In the genomic region with DNA sequence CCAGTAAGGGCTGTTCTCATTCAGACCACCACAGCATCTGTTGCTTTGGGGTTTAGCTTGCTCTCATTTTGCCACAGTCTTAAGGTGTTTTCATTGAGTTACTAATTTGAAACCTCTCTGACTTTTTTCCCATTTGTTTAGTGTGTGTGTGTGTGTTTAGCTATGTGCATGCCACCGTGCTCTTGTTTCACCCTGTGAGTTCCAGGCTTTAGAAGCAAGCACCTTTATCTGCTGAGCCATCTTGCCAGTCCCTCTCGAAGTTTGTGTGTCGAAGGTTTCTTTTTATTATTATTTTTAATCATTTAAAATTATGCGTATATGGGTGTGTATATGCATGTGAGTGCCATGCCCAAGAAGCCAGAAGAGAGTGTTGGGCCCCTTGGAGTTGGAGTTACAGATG, we compare ENCODE assay signal across 16 mouse cellular contexts.
"Had no signal": no experiment of that assay in that cellular context is flagged by ENCODE, and none has a peak within 500 bp of the region (broad histone marks: within the 10 kb centered on the region; RNA-seq: fewer than 3 reads in every experiment).

No protein-coding gene starts in this region.

- H3K4me1 ChIP-seq: stomach, embryonic 15.5 days had no signal

- H3K36me3 ChIP-seq: neural tube, embryonic 12.5 days; neural tube, embryonic 13.5 days; neural tube, embryonic 15.5 days had no signal

- DNase-seq: retina, postnatal 1 day; right cerebral cortex, adult 18-20 months; right cerebral cortex, postnatal 14 days; right cerebral cortex, postnatal 25 days; right cerebral cortex, postnatal 4 days; spleen, adult 18-20 months; thymus, adult 18-20 months; thymus, adult 2 months; thymus, postnatal 14 days; thymus, postnatal 25 days; thymus, postnatal 36 days; thymus, postnatal 4 days had no signal

- H3K4me3 ChIP-seq: neural tube, embryonic 12.5 days; neural tube, embryonic 13.5 days; neural tube, embryonic 15.5 days; stomach, embryonic 15.5 days had no signal

- H3K9me3 ChIP-seq: neural tube, embryonic 13.5 days; neural tube, embryonic 15.5 days; stomach, embryonic 15.5 days had no signal

- H3K4me2 ChIP-seq: neural tube, embryonic 12.5 days; neural tube, embryonic 13.5 days; neural tube, embryonic 15.5 days; stomach, embryonic 15.5 days had no signal

- H3K27ac ChIP-seq: neural tube, embryonic 12.5 days; neural tube, embryonic 13.5 days; neural tube, embryonic 15.5 days; stomach, embryonic 15.5 days had no signal

- H3K9ac ChIP-seq: neural tube, embryonic 12.5 days; neural tube, embryonic 13.5 days; neural tube, embryonic 15.5 days; stomach, embryonic 15.5 days had no signal

- H3K27me3 ChIP-seq: neural tube, embryonic 15.5 days; stomach, embryonic 15.5 days had no signal
